Mouse (Mus musculus): ENCODE measurements around the gene Eif2ak1. TPM values are rescaled to one million over a fixed set of nuclear protein-coding genes. Genes with fewer than 3 reads are reported as not detected.

The Eif2ak1 gene
- polyA plus RNA-seq, 1 experiment from 2014 or later: 26.9 TPM

Other genes starting within 250 kb of the Eif2ak1 start
- 36.8 and 41.4 TPM in 2 replicates for gene Cyth3, start 195.3 kb upstream of the Eif2ak1 start, polyA plus RNA-seq (2015; fragmentation: Nextera tagmentation; extraction: Ambion mirVana)
- 10.9 and 11.2 TPM in 2 replicates for gene Usp42, start 85.5 kb upstream of the Eif2ak1 start, polyA plus RNA-seq (2015; fragmentation: Nextera tagmentation; extraction: Ambion mirVana)
- 0.08 and 0.21 TPM in 2 replicates for gene Ankrd61, start 79.9 kb downstream of the Eif2ak1 start, polyA plus RNA-seq (2015; fragmentation: Nextera tagmentation; extraction: Ambion mirVana)
- gene Aimp2, start 92.1 kb downstream of the Eif2ak1 start, polyA plus RNA-seq (2015; fragmentation: Nextera tagmentation; extraction: Ambion mirVana): 93.9 and 106 TPM in 2 replicates
- gene Pms2, start 92.2 kb downstream of the Eif2ak1 start, polyA plus RNA-seq (2015; fragmentation: Nextera tagmentation; extraction: Ambion mirVana): 19.6 and 22.9 TPM in 2 replicates
- gene Gm42421, start 110.4 kb downstream of the Eif2ak1 start, polyA plus RNA-seq (2015; fragmentation: Nextera tagmentation; extraction: Ambion mirVana): 0.45 and 0.69 TPM in 2 replicates
- 0.87 and 1.7 TPM in 2 replicates for gene Rsph10b, start 115.2 kb downstream of the Eif2ak1 start, polyA plus RNA-seq (2015; fragmentation: Nextera tagmentation; extraction: Ambion mirVana)
- gene Ccz1, start 197.1 kb downstream of the Eif2ak1 start, polyA plus RNA-seq (2015; fragmentation: Nextera tagmentation; extraction: Ambion mirVana): 48.1 and 50.9 TPM in 2 replicates
- not detected in 2 replicates for gene Ocm, start 208.9 kb downstream of the Eif2ak1 start, polyA plus RNA-seq (2015; fragmentation: Nextera tagmentation; extraction: Ambion mirVana)

All from heart, embryonic 13.5 days (tissue).